Mouse (Mus musculus): ENCODE data around the gene Emilin1. TPM values are rescaled to one million over a fixed set of nuclear protein-coding genes. Genes with fewer than 3 reads are reported as not detected.
A peak's percentile ranks its signal among the peaks of the same experiment; 100 is the strongest.

The Emilin1 gene
- polyA plus RNA-seq (2012; ENCODE audit: insufficient read depth, insufficient read length, low replicate concordance, missing spikeins), result not detected in 2 replicates

DNA sequence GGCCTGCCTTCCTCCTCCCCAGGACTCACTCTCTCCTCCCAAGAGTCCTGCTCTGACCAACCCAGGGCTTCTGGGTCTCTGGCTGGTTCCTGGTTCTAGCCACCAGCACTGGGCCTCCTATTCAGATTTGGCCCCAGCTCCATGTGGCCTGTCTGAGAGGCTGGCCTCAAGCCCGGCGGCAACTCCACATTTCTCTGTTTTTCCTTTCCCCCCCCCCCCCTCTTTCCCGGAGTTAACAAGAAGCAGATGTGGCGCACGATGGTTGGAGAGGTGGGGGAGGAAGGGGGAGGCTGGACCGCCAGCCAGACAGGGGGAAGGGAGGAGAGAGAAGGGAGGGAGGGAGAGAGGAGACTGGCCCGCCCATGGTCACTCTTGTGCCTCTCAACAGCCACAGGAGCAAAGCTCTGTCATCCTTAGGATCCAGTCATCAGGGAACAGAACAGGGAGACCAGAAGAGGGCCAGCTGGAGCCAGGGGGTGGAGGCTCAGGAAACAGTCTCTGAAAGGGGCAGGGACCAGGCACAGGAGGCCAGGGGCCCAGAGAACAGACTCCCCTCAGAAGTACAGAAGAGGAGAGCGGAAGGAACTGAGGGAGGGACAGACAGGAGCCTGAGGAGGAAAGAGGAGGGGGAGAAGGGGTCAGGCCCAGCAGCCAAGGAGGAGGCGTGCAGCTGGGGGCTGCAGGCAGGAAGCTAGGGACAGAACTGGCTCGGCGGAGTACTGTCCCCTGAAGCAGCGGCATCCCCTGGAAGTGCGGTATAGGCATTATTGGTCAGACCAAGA lies at the start of gene Emilin1:
Gene Emilin1, plus strand, starts transcription at position 343 of the 782 bp plus-strand sequence.
- H3K27ac ChIP-seq (ENCODE audit: insufficient read depth, low read depth, low read length), result no peak within 1 kb of the TSS
- TF ChIP-seq POLR2A (IDR thresholded peaks at IDR 0.05; ENCODE audit: insufficient read depth, low read depth, low read length) (no peak), CTCF (IDR thresholded peaks at IDR 0.05; ENCODE audit: insufficient read depth, low read depth, low read length) (no peak)
- 0 out of 2 replicates have a peak within 1 kb of the TSS, but pooled peaks have one; percentile 3 for H3K4me3 ChIP-seq (ENCODE audit: insufficient read depth, low read depth, low read length)
- peaks cover 18% of the 10 kb centered on the region for H3K4me1 ChIP-seq (ENCODE audit: control insufficient read depth, insufficient read depth, low read length)
- 38% methylated on average over 13 of the region's 13 CpGs for WGBS

DNA sequence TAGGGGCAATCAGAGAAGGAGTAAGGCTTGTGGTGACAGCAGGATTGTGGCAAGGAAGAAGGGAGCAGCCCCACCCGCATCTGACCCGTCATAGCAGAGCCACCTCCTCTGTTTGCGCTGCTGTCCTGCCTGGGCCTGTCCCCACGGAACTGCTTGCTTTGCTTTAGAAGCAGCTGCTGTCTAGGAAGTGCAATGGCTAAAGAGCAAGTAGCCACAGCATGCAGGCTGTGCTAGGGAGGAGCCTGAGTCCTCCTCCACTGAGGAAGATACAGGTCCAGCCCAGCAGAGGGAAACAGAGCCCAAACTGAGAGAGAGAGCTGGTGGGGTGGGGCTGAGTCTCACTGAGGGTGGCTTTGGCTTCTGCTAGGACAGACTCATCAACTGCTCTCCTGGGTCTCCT lies 49.4 kb upstream of the Emilin1 start:
- WGBS, result 63% methylated on average over 4 of the region's 4 CpGs
- TF ChIP-seq POLR2A (IDR thresholded peaks at IDR 0.05; ENCODE audit: insufficient read depth, low read depth, low read length) (no peak), CTCF (IDR thresholded peaks at IDR 0.05; ENCODE audit: insufficient read depth, low read depth, low read length) (no peak)

DNA sequence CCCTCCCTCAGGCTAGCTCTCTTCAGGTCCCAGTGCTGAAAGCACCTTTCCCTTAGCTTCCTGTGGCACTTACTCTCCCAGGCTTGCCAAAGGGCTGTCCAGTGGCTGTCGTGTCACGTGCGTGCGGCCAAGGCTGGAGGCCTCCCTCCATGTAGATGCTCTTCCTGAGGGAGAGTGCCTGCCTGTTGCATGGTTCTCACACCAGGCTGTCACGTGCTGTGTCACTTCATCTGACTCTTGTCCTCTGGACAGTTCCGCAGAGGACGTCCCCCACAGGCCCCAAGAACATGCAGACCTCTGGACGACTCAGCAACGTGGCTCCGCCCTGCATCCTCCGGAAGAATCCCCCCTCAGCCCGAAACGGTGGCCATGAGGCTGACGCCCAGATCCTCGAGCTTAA lies 48.9 kb upstream of the Emilin1 start:
- 60% methylated on average over 15 of the region's 15 CpGs for WGBS
- TF ChIP-seq CTCF (IDR thresholded peaks at IDR 0.05; ENCODE audit: insufficient read depth, low read depth, low read length), result no peak
- Histone ChIP-seq H3K4me3 (ENCODE audit: insufficient read depth, low read depth, low read length) (no peak overlapping the region), H3K27ac (ENCODE audit: insufficient read depth, low read depth, low read length) (no peak overlapping the region), H3K4me1 (ENCODE audit: control insufficient read depth, insufficient read depth, low read length) (peaks cover 3% of the 10 kb centered on the region)

More for the DNA sequence above, 49.4 kb upstream of the Emilin1 start:
- no peak overlapping the region for H3K27ac ChIP-seq (ENCODE audit: insufficient read depth, low read depth, low read length)
- peaks cover under 1% of the 10 kb centered on the region for H3K4me1 ChIP-seq (ENCODE audit: control insufficient read depth, insufficient read depth, low read length)
- H3K4me3 ChIP-seq (ENCODE audit: insufficient read depth, low read depth, low read length), result no peak overlapping the region

DNA sequence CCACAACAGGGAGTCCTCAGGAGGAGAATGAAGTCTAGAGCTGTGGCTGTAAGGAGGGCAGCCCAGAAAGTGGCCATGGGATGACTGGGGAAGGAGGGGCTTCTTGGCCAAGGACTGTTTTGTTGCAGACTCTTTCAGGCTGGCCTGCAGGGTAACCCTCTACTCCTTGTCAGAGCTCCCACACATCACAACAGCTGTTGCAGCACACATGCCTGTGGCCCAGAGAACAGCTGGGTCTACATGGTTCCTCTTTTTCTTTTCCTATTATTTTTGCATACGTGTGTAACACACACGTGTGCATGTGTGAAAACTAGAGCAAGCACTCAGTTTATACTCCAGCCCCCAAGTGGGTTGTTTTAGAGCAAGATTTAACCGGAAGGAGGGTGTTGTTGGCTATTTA lies 46.3 kb upstream of the Emilin1 start:
- TF ChIP-seq POLR2A (IDR thresholded peaks at IDR 0.05; ENCODE audit: insufficient read depth, low read depth, low read length) (no peak), CTCF (IDR thresholded peaks at IDR 0.05; ENCODE audit: insufficient read depth, low read depth, low read length) (no peak)
- Histone ChIP-seq H3K4me3 (ENCODE audit: insufficient read depth, low read depth, low read length) (no peak overlapping the region), H3K4me1 (ENCODE audit: control insufficient read depth, insufficient read depth, low read length) (peaks cover 9% of the 10 kb centered on the region; the same call in 1 of the 2 replicates), H3K27ac (ENCODE audit: insufficient read depth, low read depth, low read length) (no peak overlapping the region)
- WGBS, result 87% methylated on average over 3 of the region's 3 CpGs

DNA sequence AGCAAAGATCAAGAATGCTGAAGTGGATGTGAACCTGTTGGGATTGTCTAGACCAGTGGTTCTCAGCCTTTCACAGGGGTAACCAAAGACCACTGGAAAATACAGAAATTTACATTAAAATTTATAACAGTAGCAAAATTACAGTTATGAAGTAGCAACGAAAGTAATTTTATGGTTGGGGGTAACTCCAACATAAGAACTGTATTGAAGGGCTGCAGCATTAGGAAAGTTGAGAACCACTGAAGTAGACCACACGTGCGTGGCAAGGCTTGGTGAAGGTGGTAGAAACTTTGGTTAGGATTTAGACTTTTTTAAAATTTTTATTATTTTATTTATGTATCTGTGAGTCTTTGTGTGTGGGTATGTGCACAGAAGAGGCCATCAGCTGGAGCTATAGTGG lies 45.5 kb upstream of the Emilin1 start, which contains the start of gene Tmem214:
Gene Tmem214, plus strand, starts transcription at position 301 of the 400 bp plus-strand sequence.
- Histone ChIP-seq H3K4me1 (ENCODE audit: control insufficient read depth, insufficient read depth, low read length) (peaks cover 9% of the 10 kb centered on the region; the same call in 1 of the 2 replicates), H3K4me3 (ENCODE audit: insufficient read depth, low read depth, low read length) (no peak within 1 kb of the TSS), H3K27ac (ENCODE audit: insufficient read depth, low read depth, low read length) (no peak within 1 kb of the TSS; the same call in 1 of the 2 replicates)
- 97% methylated on average over 3 of the region's 3 CpGs for WGBS
- TF ChIP-seq POLR2A (IDR thresholded peaks at IDR 0.05; ENCODE audit: insufficient read depth, low read depth, low read length), result no peak
- no peak for TF ChIP-seq CTCF (IDR thresholded peaks at IDR 0.05; ENCODE audit: insufficient read depth, low read depth, low read length)

DNA sequence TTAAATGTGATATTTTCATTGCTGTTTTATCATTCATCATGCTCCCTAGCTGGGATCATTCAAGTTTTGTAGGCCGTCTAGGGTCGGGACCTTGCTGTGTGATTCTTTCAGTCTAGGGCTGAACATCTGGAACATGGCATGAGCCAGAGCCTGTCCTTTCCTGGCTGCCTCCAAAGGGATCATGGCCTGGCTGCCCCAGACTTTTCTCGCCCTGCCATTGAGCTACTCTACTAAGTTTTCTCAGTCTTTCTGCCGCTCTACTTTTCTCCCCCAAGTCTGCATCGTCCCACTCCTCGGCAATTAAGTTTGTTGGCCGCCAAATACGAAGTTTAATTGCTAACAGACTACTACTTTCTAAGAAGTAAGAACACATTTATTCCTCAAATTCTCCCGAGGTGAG lies 44.2 kb upstream of the Emilin1 start:
- H3K4me3 ChIP-seq (ENCODE audit: insufficient read depth, low read depth, low read length), result peak overlapping the region; percentile 74
- WGBS, result 8% methylated on average over 9 of the region's 9 CpGs
- peaks cover 9% of the 10 kb centered on the region; the same call in 1 of the 2 replicates for H3K4me1 ChIP-seq (ENCODE audit: control insufficient read depth, insufficient read depth, low read length)
- TF ChIP-seq POLR2A (IDR thresholded peaks at IDR 0.05; ENCODE audit: insufficient read depth, low read depth, low read length) (no peak), CTCF (IDR thresholded peaks at IDR 0.05; ENCODE audit: insufficient read depth, low read depth, low read length) (no peak)
- H3K27ac ChIP-seq (ENCODE audit: insufficient read depth, low read depth, low read length), result no peak overlapping the region; the same call in 1 of the 2 replicates

DNA sequence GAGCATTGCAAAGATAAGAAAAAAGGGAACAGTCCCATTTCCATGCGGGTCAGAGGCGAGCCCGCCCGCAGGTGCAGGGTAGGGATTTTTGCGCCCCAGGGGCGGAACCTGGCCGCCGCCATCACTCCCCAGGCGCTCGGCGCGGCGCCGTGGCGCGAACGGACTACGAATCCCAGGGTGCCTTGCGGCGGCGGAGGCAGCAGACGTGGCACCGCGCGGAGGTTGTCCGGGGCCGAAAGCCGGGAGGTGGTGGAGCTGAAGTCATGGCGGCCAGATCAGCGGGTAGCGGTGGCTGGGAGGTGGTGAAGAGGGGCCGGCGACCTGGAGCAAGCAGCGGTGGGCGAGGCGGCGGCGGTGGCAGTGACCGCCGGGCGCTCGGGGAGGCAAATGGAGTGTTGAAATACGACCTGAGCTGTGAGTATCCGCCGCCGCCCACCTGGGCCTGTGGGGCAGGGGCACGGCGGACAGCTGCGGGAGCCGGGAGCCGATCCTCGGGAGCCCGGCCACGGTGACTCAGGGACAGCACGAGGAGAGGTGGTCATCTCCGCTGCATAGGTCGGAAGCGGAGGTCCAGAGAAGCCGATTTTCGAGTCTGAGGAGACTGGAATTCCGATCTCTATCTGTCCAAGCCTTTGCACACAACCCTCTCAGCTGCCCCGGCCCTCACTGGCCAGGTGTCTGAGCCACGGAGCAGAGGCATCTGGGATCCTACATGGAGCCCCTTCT lies 43.6 kb upstream of the Emilin1 start:
- whole genome bisulfite sequencing, result under 1% methylated on average over 63 of the region's 63 CpGs
- Histone ChIP-seq H3K4me1 (ENCODE audit: control insufficient read depth, insufficient read depth, low read length) (peaks cover 9% of the 10 kb centered on the region; the same call in 1 of the 2 replicates), H3K27ac (ENCODE audit: insufficient read depth, low read depth, low read length) (peak overlapping the region; percentile 43), H3K4me3 (ENCODE audit: insufficient read depth, low read depth, low read length) (peak overlapping the region; percentile 74)
- peak; percentile 60; the same call in 1 of the 2 replicates for TF ChIP-seq POLR2A (IDR thresholded peaks at IDR 0.05; ENCODE audit: insufficient read depth, low read depth, low read length)
- TF ChIP-seq CTCF (IDR thresholded peaks at IDR 0.05; ENCODE audit: insufficient read depth, low read depth, low read length), result no peak

DNA sequence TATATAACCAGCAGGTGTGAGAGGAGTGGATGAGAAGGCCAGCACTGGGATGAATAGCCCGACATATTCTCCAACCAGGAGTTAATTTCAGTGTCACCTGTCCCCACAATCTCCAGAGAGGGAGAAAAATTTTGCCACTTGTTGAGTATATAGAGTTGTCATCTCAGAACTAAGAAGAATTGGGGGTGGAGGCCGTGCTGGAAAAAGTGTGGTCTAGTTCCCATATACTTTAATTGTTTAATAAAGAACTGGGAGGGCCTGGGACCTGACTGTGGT lies 43.1 kb upstream of the Emilin1 start:
- TF ChIP-seq POLR2A (IDR thresholded peaks at IDR 0.05; ENCODE audit: insufficient read depth, low read depth, low read length), result no peak
- TF ChIP-seq CTCF (IDR thresholded peaks at IDR 0.05; ENCODE audit: insufficient read depth, low read depth, low read length), result no peak
- Histone ChIP-seq H3K4me1 (ENCODE audit: control insufficient read depth, insufficient read depth, low read length) (peaks cover 9% of the 10 kb centered on the region; the same call in 1 of the 2 replicates), H3K27ac (ENCODE audit: insufficient read depth, low read depth, low read length) (no peak overlapping the region), H3K4me3 (ENCODE audit: insufficient read depth, low read depth, low read length) (peak overlapping the region; percentile 74)
- 11% methylated on average over 2 of the region's 2 CpGs for WGBS

DNA sequence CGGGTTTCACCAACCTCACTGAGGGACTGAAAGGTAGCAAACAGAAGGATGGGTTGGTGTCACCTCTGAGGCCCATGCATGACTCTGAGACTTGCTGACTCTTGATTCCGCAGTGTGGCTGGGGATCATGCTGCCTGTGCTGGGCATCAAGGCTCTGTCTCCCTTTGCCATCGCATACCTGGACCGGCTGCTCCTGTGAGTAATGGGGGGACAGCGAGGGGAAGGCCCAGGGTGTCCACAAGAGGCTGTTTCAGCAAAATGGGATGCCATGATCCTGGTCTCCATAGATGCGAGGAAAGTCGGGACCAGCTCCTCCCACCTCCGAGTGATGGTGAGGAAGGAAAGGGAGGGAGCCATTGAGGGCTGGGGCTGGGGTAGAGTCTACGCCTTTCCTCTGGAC lies 40.6 kb upstream of the Emilin1 start:
- H3K4me1 ChIP-seq (ENCODE audit: control insufficient read depth, insufficient read depth, low read length), result peaks cover 9% of the 10 kb centered on the region; the same call in 1 of the 2 replicates
- H3K27ac ChIP-seq (ENCODE audit: insufficient read depth, low read depth, low read length), result no peak overlapping the region
- WGBS, result 94% methylated on average over 9 of the region's 9 CpGs
- TF ChIP-seq POLR2A (IDR thresholded peaks at IDR 0.05; ENCODE audit: insufficient read depth, low read depth, low read length), result no peak
- TF ChIP-seq CTCF (IDR thresholded peaks at IDR 0.05; ENCODE audit: insufficient read depth, low read depth, low read length), result no peak
- H3K4me3 ChIP-seq (ENCODE audit: insufficient read depth, low read depth, low read length), result no peak overlapping the region
